Mouse (Mus musculus) testis, adult 2 months (tissue): ENCODE data around the gene Bsn. TPM values are rescaled to one million over a fixed set of nuclear protein-coding genes. Genes with fewer than 3 reads are reported as not detected.

ENCODE experiments used
- H3K27ac ChIP-seq: fragments of 200-500 bp; 2 replicates; pipeline ENCODE4 v1.5.1; 2012; ENCODE audit warnings: low read depth, low read length; ENCODE audit not compliant: control insufficient read depth, insufficient read depth
- H3K27me3 ChIP-seq: fragments of 200-500 bp; 2 replicates; pipeline ENCODE4 v1.6.1; 2012; ENCODE audit warnings: mild to moderate bottlenecking, low read length, moderate library complexity; ENCODE audit not compliant: control insufficient read depth, insufficient read depth
- H3K36me3 ChIP-seq: fragments of 200-500 bp; 2 replicates; pipeline ENCODE4 v1.6.1; 2012; ENCODE audit warnings: mild to moderate bottlenecking, low read length; ENCODE audit not compliant: control insufficient read depth, insufficient read depth
- H3K4me1 ChIP-seq: fragments of 200-500 bp; 2 replicates; pipeline ENCODE4 v1.6.1; 2012; ENCODE audit warnings: low read length; ENCODE audit not compliant: control insufficient read depth, insufficient read depth
- H3K4me3 ChIP-seq: fragments of 200-500 bp; 2 replicates; pipeline ENCODE4 v1.5.1; 2012; ENCODE audit warnings: low read depth, mild to moderate bottlenecking, low read length, moderate library complexity, mixed read lengths; ENCODE audit not compliant: control insufficient read depth
- CTCF ChIP-seq: fragments of 200-500 bp; IDR thresholded peaks from 2 replicates; pipeline ENCODE4 v1.5.1; 2012; ENCODE audit warnings: low read depth, mild to moderate bottlenecking, inconsistent platforms, low read length, moderate library complexity; ENCODE audit not compliant: control insufficient read depth, insufficient read depth, insufficient replicate concordance
- POLR2A ChIP-seq: fragments of 200-500 bp; IDR thresholded peaks from 2 replicates; pipeline ENCODE4 v1.6.1; 2012; ENCODE audit warnings: low read depth, mild to moderate bottlenecking, inconsistent platforms, low read length, moderate library complexity; ENCODE audit not compliant: control insufficient read depth
- polyA plus RNA-seq: library from polyadenylated mRNA; depleted of rRNA; stranded (reverse); fragments of >200 nt; gene quantifications from 2 replicates; pipeline ENCODE4 v1.2.3, GENCODE M21; 2012

The Bsn gene
- polyA plus RNA-seq, 1 experiment: 1.2 TPM

DNA sequence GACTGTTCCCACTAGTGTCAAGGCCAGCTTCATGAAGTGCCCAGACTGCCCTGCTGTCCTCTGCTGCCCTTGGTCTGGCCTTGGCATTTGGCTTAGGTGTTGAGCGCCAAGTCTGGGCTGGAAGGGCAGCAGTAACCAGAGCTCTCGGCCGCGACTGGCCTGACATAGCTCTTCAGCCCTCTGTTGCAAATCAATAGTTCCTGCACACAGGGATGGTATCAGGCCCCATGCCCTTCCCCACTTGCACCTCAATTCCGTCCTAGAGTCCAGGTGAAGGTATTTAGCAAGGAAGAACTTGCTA lies 133.0 kb downstream of the Bsn start:
- no peaks in the 10 kb centered on the region; the same call in 1 of the 2 replicates for H3K36me3 ChIP-seq
- no peak overlapping the region for H3K27ac ChIP-seq
- no peaks in the 10 kb centered on the region for H3K27me3 ChIP-seq
- H3K4me3 ChIP-seq: no peak overlapping the region
- H3K4me1 ChIP-seq: peaks cover 3% of the 10 kb centered on the region
- TF ChIP-seq CTCF: no peak
- TF ChIP-seq POLR2A: no peak

- Histone ChIP-seq H3K27me3 (no peaks in the 10 kb centered on the region), H3K36me3 (no peaks in the 10 kb centered on the region; the same call in 1 of the 2 replicates), H3K27ac (no peak overlapping the region), H3K4me3 (no peak overlapping the region), H3K4me1 (peaks cover 3% of the 10 kb centered on the region)
- no peak; the same call in 1 of the 2 replicates for TF ChIP-seq POLR2A
- no peak for TF ChIP-seq CTCF
Observed at GRCm38 (mm10) chr9:108056361-108057261, 133.6 kb downstream of the Bsn start.

GRCm38 (mm10) chr9:108055661-108056237 lies 134.4 kb downstream of the Bsn start:
- Histone ChIP-seq H3K27me3 (no peaks in the 10 kb centered on the region), H3K4me3 (no peak overlapping the region), H3K4me1 (peaks cover 3% of the 10 kb centered on the region), H3K36me3 (no peaks in the 10 kb centered on the region; the same call in 1 of the 2 replicates), H3K27ac (no peak overlapping the region)
- no peak for TF ChIP-seq CTCF
- no peak for TF ChIP-seq POLR2A

DNA sequence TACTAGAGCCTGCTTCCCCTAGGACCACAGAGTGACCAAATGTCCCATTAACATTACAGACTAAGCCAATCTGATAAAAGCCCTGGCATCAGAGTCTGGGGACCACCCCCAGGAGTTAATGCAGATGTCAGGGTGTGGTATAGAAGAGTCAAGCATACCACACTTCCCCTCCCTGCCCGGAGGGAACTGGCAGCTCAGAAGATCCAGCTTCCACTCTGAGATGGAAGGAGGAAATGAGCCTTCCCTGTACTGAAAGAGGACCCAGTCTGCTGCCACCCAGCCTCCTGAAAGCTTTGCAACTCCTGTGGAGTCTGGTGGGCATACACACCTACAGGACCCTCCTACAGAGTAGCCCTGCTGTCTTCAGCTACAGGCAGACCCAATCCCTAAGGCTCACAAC lies 135.1 kb downstream of the Bsn start:
- H3K36me3 ChIP-seq: no peaks in the 10 kb centered on the region; the same call in 1 of the 2 replicates
- H3K4me3 ChIP-seq: no peak overlapping the region
- peaks cover 3% of the 10 kb centered on the region for H3K4me1 ChIP-seq
- TF ChIP-seq POLR2A (no peak), CTCF (no peak)
- H3K27me3 ChIP-seq: no peaks in the 10 kb centered on the region
- H3K27ac ChIP-seq: no peak overlapping the region

DNA sequence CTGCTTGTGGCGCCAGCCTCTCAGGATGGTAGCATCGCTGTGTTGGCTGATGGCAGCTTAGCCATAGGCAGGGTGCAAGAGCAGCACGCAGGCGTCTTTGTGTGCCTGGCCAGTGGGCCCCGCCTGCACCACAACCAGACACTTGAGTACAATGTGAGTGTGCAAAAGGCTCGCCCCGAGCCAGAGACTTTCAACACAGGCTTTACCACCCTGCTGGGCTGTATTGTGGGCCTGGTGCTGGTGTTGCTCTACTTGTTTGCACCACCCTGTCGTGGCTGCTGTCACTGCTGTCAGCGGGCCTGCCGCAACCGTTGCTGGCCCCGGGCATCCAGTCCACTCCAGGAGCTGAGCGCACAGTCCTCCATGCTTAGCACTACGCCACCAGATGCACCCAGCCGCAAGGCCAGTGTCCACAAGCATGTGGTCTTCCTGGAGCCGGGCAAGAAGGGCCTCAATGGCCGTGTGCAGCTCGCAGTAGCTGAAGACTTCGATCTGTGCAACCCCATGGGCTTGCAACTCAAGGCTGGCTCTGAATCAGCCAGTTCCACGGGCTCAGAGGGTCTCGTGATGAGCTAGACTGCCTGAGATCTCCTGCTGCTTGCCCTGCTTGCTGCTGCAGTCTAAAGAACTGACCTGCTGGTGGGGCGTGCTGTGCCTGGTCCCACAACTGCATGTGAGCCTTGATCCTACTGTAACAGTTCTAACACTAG lies 135.7 kb downstream of the Bsn start:
- H3K27me3 ChIP-seq: no peaks in the 10 kb centered on the region
- H3K4me3 ChIP-seq: no peak overlapping the region
- H3K4me1 ChIP-seq: peaks cover 5% of the 10 kb centered on the region
- TF ChIP-seq POLR2A: no peak
- TF ChIP-seq CTCF: no peak
- H3K27ac ChIP-seq: no peak overlapping the region
- no peaks in the 10 kb centered on the region; the same call in 1 of the 2 replicates for H3K36me3 ChIP-seq

DNA sequence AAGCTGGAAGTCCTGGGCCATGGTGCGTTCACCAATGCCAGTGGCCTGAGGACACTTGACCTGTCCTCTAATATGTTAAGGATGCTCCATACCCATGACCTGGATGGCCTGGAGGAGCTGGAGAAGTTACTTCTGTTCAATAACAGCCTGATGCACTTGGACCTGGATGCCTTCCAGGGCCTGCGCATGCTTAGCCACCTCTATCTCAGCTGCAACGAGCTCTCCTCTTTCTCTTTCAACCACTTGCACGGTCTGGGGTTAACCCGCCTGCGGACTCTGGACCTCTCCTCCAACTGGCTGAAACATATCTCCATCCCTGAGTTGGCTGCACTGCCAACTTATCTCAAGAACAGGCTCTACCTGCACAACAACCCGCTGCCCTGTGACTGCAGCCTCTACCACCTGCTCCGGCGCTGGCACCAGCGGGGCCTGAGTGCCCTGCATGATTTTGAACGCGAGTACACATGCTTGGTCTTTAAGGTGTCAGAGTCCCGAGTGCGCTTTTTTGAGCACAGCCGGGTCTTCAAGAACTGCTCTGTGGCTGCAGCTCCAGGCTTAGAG lies 136.4 kb downstream of the Bsn start:
- Histone ChIP-seq H3K27ac (no peak overlapping the region), H3K4me1 (peaks cover 6% of the 10 kb centered on the region), H3K36me3 (no peaks in the 10 kb centered on the region; the same call in 1 of the 2 replicates), H3K27me3 (no peaks in the 10 kb centered on the region), H3K4me3 (no peak overlapping the region)
- TF ChIP-seq POLR2A: no peak
- no peak for TF ChIP-seq CTCF
